Mouse (Mus musculus) lung, adult 2 months (tissue): ENCODE data around the gene Cd2.

ENCODE experiments used
- CTCF ChIP-seq: fragments of 200-500 bp; IDR thresholded peaks from 2 replicates; pipeline ENCODE4 v1.5.1; 2011; ENCODE audit warnings: mild to moderate bottlenecking, low read length, control low read depth; ENCODE audit not compliant: insufficient read depth
- POLR2A ChIP-seq: fragments of 200-500 bp; IDR thresholded peaks from 2 replicates; pipeline ENCODE4 v1.6.1; 2011; ENCODE audit warnings: low read depth, mild to moderate bottlenecking, control low read depth, low read length, borderline replicate concordance; ENCODE audit errors: extremely low read depth

- TF ChIP-seq CTCF = no peak
- no peak for TF ChIP-seq POLR2A
Observed at GRCm38 (mm10) chr3:101290036-101290435, 2.3 kb upstream of the Cd2 start.
